Mouse (Mus musculus) MN1 (cell line): ENCODE results near the gene Zfp791.
"Not testable (repeated sequence)": the region's sequence is repeated elsewhere in the genome, so short reads cannot be mapped to it uniquely, and the experiment has no call there.

Experiments
- DNase-seq: peaks from one replicate; pipeline ENCODE4 v3.0.0-alpha.2; 2016; ENCODE audit warnings: low spot score

Zfp791 gene

DNA sequence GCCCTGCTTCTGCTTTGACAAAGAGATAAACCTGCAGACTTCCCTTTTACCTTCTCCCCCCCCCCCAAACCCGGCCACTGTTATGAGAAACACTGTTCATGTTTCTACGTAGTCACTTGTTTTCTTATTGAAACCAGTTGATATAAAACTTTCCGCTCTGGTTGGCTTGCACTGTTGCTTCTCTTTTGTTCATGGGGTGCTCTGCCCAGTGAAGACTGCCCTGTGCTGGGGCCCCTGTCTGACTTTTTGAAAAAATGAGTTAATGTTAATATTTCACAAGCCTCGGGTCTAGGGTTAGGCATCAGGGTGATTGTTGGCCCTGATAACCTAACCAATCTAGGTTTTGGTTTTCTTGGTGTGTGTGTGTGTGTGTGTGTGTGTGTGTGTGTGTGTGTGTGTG lies 40.7 kb downstream of the Zfp791 start:
- not testable (repeated sequence) for DNase-seq

DNA sequence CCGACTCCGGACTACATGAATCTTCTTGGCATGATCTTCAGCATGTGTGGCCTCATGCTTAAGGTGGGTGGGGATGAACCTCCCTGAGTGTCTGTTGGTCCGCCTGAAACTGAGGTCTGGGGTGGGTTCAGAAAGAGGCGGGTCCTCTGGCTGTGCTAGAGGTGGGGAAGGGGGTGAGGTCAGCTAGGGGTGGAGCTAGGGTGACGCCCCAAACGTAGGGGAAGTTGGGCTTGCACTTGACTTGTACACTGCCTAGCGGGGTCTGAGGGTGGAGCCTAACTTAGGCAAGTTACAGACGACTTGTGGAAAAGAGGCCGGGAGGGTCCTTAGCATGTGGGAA lies 41.7 kb downstream of the Zfp791 start, which contains the start of gene Wdr83:
TSS of gene Wdr83 (minus strand) at position 91 of the 340 bp plus-strand sequence.
- peak; percentile 64 for DNase-seq

- DNase-seq: peak; percentile 84
Observed at GRCm38 (mm10) chr8:85080532-85081215, 42.2 kb downstream of the Zfp791 start, which contains the start of gene Wdr83os. Gene Wdr83os (plus strand): TSS chr8:85080740.

DNA sequence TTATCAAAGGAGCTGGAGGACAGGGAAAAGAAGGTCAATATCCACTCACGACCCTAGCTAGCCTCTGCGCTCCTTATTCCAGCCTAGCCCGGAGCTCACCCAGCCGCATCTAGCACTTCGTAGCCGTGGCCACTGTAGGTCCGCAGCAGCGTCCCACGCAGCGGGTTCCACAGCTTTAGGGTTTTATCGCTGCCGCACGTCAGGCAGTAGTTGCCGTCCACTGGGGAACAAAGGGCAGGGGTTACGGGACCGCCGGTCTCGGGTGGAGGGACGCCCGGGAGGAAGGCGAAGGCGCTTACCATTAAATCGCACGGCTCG lies 42.7 kb downstream of the Zfp791 start:
- peak; percentile 32 for DNase-seq

DNA sequence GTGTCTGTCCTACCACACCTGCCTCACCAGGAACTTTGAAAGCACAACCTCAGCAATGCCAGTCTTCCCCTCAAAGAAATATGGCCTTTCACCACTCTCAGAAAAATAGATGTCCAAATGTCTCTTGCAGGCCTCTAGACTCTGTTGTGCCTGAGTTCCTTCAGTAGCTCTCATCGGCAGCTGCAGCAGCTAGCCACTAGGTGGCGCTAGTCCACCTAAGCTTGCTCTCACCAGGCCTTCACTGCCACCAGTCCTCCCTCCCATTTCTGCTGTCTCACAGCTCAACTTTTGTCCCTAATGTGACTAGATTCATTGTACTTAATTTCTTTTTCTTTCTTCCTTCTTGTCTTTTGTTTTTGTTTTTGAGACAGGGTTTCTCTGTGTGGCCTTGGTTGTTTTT lies 45.9 kb downstream of the Zfp791 start:
- DNase-seq: peak; percentile 90

DNA sequence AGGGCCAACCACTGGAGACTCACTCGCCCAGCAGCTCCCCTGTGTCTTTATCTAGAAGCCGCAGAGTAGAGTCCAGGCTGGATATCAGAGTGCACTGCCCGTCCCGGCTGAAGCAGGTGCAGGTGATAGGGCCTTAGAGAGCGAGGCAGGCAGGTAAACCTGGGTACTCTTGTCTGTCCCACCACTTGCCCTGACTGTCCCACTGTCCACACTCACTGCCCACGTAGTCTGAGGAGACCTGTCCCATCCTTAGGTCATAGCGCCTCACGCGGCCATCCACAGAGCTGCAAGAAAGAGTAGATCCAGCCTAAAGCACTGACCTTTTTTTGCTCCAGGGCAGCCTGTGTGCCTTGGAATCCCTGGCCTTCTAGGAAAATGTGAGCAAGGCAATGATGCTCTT lies 46.9 kb downstream of the Zfp791 start:
- no peak for DNase-seq

GRCm38 (mm10) chr8:85074617-85075016 lies 48.3 kb downstream of the Zfp791 start:
- DNase-seq: no peak

GRCm38 (mm10) chr8:85074167-85074566 lies 48.7 kb downstream of the Zfp791 start:
- no peak for DNase-seq

DNA sequence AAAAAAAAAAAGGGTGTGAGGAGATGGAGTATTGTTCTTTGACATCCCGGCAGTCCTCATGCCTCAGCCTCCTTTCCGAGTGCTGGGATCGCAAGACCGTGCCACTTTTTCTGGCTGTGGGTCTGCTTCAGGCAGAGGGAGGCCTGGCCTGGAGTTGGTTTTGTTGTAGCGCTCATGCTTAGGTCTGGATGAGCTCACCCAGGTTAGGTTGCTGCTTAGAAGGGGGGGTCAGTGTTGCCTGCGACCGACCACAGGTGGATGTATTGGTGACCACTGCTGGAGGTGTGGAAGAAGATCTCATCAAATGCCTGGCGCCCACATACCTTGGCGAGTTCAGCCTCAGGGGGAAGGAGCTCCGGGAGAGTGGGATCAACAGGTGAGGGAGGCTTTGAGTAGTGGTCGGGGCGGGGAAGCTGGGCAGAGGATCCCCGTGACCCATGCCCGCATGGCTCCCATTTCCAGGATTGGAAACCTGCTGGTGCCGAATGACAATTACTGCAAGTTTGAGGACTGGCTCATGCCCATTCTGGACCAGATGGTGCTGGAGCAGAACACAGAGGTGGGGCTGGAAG lies 49.8 kb downstream of the Zfp791 start:
- DNase-seq: no peak

DNA sequence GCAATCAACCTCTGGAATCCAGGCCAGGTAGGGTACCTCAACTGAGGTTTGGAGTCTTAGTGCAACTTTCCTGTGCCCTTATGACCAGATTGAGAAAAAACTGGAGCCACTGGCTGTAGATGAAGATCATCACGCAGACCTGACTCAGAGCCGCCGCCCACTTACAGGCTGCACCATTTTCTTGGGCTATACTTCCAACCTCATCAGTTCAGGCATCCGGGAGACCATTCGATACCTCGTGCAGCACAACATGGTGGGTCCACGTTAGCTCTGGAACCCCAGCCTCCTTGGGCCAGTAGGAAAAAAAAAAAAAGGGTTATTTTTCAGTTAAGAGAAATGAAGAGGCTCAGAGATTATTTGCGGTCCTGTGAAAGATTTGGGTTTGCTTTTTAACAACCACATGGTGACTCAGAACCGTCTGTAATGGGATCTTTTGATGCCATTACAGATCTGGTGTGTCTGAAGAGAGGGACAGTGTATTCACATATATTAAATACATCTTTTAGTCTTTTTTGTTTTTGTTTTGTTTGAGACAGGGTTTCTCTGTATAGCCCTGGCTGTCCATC lies 50.4 kb downstream of the Zfp791 start:
- no peak for DNase-seq

DNA sequence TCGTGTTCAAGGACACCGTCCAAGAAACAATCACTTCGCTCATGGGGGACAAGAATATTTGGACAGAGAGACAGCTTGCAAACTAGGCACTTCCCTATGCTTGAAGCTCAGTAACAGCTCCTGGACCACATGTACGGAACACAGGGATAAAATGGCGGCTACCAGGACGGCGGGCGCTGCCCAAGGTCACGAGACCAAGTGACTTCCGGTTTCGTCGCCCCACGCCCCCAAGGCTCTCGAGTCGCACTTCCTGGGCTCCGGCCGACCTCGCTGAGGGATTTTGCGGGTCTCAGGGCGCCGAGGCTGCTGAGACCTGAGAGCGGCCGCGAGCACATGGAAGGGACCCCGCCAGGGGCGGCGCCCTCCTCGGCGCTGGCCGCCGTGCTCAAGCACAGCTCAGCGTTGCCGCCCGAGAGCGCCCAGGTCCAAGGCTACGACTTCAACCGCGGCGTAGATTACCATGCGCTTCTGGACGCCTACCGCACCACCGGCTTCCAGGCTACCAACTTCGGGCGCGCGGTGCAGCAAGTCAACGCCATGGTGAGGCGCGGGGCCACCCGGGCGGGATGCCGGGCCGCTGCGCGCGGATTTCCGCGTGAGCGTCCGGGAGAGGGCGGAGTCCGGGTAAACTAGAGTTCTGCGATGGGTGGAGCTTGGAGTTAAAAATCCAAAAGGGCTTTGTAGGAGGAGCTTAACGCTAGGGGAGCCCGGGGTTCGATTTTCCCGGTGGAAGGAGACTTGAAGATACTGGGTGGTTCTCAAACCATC lies 51.2 kb downstream of the Zfp791 start, which contains the start of gene Dhps:
TSS of gene Dhps (plus strand) at position 244 of the 768 bp plus-strand sequence.
- peak; percentile 94 for DNase-seq

- peak; percentile 36 for DNase-seq
Observed at GRCm38 (mm10) chr8:85071041-85071440, 51.9 kb downstream of the Zfp791 start.

- DNase-seq: no peak
Observed at GRCm38 (mm10) chr8:85067982-85068381, 54.9 kb downstream of the Zfp791 start, which contains the start of gene Gm5741. Gene Gm5741 (minus strand): TSS chr8:85067982.

DNA sequence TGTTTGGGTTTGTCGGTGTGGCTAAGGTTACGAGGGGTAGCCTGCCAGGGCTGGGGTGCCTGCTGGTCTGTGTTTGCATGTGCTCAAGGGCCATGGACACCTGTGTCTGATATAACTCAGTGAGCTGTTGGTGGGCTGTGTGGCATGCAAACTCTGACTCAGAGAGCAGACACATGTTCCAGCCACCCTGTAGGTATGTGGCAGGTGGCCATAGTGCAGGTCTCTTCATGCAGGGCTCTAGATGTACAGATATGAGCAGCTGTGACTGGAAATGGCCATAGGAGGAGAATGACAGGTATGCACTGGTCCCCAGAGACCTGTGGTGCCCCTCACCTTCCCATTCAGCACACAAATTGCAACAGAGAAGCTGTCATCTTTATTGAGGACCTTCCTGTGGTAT lies 55.7 kb downstream of the Zfp791 start:
- no peak for DNase-seq

DNA sequence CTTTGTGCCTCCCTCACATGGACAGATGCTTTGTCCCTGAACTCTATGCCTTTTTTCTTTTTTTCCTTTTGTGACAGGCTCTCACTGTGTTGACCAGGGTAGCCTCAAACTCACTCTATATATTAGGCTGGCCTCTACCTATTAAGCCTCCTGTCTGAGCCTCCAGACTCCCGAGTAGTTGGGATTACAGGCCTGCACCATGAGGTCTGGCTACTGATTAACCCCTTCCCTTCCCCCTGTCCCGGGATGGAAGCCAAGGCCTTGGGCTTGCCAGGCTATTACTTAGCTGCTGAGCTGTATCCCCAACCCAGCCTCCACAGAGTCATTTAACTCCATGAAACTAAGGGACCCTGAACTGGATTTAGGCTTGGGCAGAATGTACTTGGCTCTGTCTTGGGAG lies 57.7 kb downstream of the Zfp791 start:
- no peak for DNase-seq

DNA sequence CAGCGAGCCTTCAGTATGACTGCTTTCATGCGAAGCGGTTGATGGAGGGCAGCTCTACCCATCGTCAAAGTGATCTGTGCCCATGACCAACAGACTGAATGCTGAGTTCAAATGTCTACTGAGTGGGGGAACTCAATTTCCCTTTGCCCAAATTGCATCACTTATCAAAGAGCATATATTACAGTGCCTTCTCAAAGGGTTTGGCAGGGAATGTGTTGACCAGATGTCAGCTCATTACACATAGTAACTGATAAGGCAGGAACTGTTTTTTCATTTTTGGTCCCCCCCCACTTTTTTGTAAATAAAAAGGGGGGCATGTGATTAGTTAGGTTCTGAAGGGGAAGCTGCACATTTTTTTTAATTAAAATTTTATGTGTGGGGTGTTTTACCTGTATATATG lies 60.3 kb downstream of the Zfp791 start:
- DNase-seq: no peak

DNA sequence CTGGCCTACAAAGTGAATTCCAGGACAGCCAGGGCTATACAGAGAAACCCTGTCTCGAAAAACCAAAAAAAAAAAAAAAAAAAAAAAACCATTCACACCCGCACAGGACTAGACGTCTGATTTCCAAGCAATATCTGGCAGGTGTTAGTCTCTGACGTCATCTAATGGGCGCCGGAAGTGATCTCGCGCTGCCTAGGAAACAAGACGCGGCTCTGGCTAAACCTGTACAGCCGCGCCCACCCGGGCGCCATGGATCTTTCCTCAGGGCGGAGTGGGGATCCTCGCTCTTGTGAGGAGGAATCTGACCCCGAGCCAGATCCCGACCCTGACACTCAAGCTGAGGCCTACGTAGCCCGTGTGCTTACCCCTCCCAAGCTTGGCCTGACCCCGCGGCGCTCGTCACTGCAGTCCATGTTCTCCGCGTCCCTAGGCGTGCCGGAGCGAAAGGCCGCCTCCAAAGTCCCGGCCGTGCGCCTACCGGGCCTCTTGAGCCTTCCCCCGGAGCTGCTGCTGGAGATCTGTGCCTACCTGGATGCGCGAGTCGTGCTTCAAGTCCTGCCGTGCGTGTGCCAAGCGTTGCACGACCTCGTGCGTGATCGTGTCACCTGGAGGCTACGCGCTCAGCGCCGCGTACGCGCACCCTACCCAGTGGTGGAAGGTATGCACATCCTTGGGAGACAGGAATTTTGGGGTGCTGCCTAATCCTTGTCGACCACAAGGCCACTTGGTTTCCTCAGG lies 62.8 kb downstream of the Zfp791 start, which contains the start of gene Fbxw9:
TSS of gene Fbxw9 (plus strand) at position 177 of the 738 bp plus-strand sequence.
- peak; percentile 93 for DNase-seq
